Mouse (Mus musculus) midbrain, embryonic 13.5 days (tissue): ENCODE measurements around the gene Nectin2. TPM values are rescaled to one million over a fixed set of nuclear protein-coding genes. Genes with fewer than 3 reads are reported as not detected.

Source experiments
- ATAC-seq: fragments of 200-750 bp; cut with Nextera tagmentation; 2 replicates; pipeline ENCODE4 v1.8.0; 2017; ENCODE audit warnings: mild to moderate bottlenecking, moderate TSS enrichment, moderate library complexity
- H3K27ac ChIP-seq: fragments of 300-500 bp; sonication (generic); 2 replicates; pipeline ENCODE4 v1.5.1; 2015; ENCODE audit warnings: inconsistent platforms, mild to moderate bottlenecking, moderate library complexity
- H3K27me3 ChIP-seq: fragments of 300-500 bp; sonication (generic); 2 replicates; pipeline ENCODE4 v1.6.1; 2015; ENCODE audit warnings: mild to moderate bottlenecking, inconsistent platforms
- H3K36me3 ChIP-seq: fragments of 300-500 bp; sonication (generic); 2 replicates; pipeline ENCODE4 v1.6.1; 2015; ENCODE audit warnings: mild to moderate bottlenecking, inconsistent platforms
- H3K4me1 ChIP-seq: fragments of 300-500 bp; sonication (generic); replicated peaks from 2 replicates; pipeline ENCODE4 v1.6.1; 2015; ENCODE audit warnings: inconsistent platforms
- H3K4me2 ChIP-seq: fragments of 300-500 bp; sonication (generic); replicated peaks from 2 replicates; pipeline ENCODE4 v1.6.1; 2015; ENCODE audit warnings: moderate library complexity, mild to moderate bottlenecking, inconsistent platforms
- H3K4me3 ChIP-seq: fragments of 300-500 bp; sonication (generic); replicated peaks from 2 replicates; pipeline ENCODE4 v1.5.1; 2015; ENCODE audit warnings: mild to moderate bottlenecking, inconsistent platforms
- H3K9ac ChIP-seq: fragments of 300-500 bp; sonication (generic); replicated peaks from 2 replicates; pipeline ENCODE4 v1.6.1; 2015; ENCODE audit warnings: mild to moderate bottlenecking, inconsistent platforms
- H3K9me3 ChIP-seq: fragments of 300-500 bp; sonication (generic); 2 replicates; pipeline ENCODE4 v1.6.1; 2016; ENCODE audit warnings: mild to moderate bottlenecking, inconsistent platforms
- WGBS: fragments of 180-500 bp; shearing (Covaris S2); methylation state at CpG from one replicate; pipeline ENCODE4 v1.1.7; 2015; 5-methylcytosine and 5-hydroxymethylcytosine counted together
- polyA plus RNA-seq: library from polyadenylated mRNA; unstranded; fragments of >200 nt; fragmentation: Nextera tagmentation; extraction: Ambion mirVana; gene quantifications from 2 replicates; pipeline ENCODE4 v1.2.1, GENCODE M21; 2015

The Nectin2 gene
- polyA plus RNA-seq, 1 experiment from 2014 or later, result 48.0 TPM

DNA sequence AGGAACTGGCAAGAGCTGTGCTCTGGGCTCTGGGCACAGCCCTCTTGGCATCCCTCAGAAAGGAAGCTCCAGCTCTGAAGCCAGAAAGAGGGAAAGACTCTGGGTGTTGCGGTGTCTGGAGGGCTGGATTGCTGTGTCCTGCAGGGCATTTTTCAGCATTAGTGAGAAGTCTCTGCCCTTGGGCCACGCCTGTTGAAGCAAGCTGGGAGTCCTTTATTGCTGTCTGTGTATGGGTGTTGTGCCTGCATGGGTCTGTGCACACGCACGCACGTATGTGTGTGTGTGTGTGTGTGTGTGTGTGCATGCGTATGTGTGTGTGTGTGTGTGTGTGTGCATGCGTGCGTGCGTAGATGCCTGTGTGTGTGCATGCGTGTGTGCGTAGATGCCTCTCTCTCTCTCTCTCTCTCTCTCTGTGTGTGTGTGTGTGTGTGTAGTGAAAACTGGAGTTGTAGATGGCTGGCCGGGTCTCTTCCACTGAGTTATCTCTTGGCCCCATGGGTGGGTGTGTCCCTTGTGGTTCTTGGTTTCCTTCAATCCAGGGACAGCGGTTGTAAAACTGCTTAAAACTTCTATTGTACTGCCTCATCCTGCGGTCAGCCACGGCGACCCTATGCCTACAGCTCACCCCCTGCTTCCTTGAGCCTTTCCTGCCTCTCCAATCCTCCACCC lies 13.8 kb downstream of the Nectin2 start:
- Histone ChIP-seq H3K4me2 (no peak overlapping the region), H3K9me3 (no peaks in the 10 kb centered on the region), H3K4me1 (peaks cover 2% of the 10 kb centered on the region; the same call in 1 of the 2 replicates), H3K27ac (no peak overlapping the region), H3K4me3 (no peak overlapping the region), H3K27me3 (no peaks in the 10 kb centered on the region), H3K36me3 (peaks cover 65% of the 10 kb centered on the region), H3K9ac (no peak overlapping the region)
- no peak for ATAC-seq
- WGBS, result 95% methylated on average over 16 of the region's 16 CpGs

- no peaks in the 10 kb centered on the region for H3K27me3 ChIP-seq
- H3K9ac ChIP-seq, result no peak overlapping the region
- no peaks in the 10 kb centered on the region for H3K4me1 ChIP-seq
- H3K4me3 ChIP-seq, result no peak overlapping the region
- H3K36me3 ChIP-seq, result peaks cover 81% of the 10 kb centered on the region
- H3K9me3 ChIP-seq, result no peaks in the 10 kb centered on the region
- ATAC-seq, result no peak
- H3K27ac ChIP-seq, result no peak overlapping the region
- 94% methylated on average over 10 of the region's 10 CpGs for WGBS
- no peak overlapping the region for H3K4me2 ChIP-seq
Measured at GRCm38 (mm10) chr7:19734178-19734666, 16.1 kb downstream of the Nectin2 start.

- 89% methylated on average over 4 of the region's 4 CpGs for WGBS
- Histone ChIP-seq H3K36me3 (peaks cover 96% of the 10 kb centered on the region), H3K4me3 (no peak overlapping the region), H3K27ac (no peak overlapping the region), H3K9ac (no peak overlapping the region), H3K4me2 (no peak overlapping the region), H3K27me3 (no peaks in the 10 kb centered on the region), H3K9me3 (no peaks in the 10 kb centered on the region), H3K4me1 (no peaks in the 10 kb centered on the region)
- ATAC-seq, result no peak
Measured at GRCm38 (mm10) chr7:19726541-19726940, 23.7 kb downstream of the Nectin2 start.

GRCm38 (mm10) chr7:19724167-19724566 lies 26.1 kb downstream of the Nectin2 start:
- Histone ChIP-seq H3K9ac (no peak overlapping the region), H3K9me3 (no peaks in the 10 kb centered on the region; the same call in 1 of the 2 replicates), H3K4me2 (no peak overlapping the region), H3K27me3 (no peaks in the 10 kb centered on the region), H3K36me3 (peaks cover 94% of the 10 kb centered on the region), H3K27ac (no peak overlapping the region), H3K4me3 (no peak overlapping the region), H3K4me1 (no peaks in the 10 kb centered on the region)
- ATAC-seq, result no peak
- WGBS, result 93% methylated on average over 12 of the region's 12 CpGs

- no peak for ATAC-seq
- Histone ChIP-seq H3K4me2 (no peak overlapping the region), H3K4me3 (no peak overlapping the region), H3K27ac (no peak overlapping the region), H3K9ac (no peak overlapping the region), H3K4me1 (no peaks in the 10 kb centered on the region), H3K9me3 (no peaks in the 10 kb centered on the region; the same call in 1 of the 2 replicates), H3K36me3 (peaks cover 88% of the 10 kb centered on the region), H3K27me3 (no peaks in the 10 kb centered on the region)
- WGBS, result 92% methylated on average over 6 of the region's 6 CpGs
Measured at GRCm38 (mm10) chr7:19722754-19723195, 27.5 kb downstream of the Nectin2 start.

DNA sequence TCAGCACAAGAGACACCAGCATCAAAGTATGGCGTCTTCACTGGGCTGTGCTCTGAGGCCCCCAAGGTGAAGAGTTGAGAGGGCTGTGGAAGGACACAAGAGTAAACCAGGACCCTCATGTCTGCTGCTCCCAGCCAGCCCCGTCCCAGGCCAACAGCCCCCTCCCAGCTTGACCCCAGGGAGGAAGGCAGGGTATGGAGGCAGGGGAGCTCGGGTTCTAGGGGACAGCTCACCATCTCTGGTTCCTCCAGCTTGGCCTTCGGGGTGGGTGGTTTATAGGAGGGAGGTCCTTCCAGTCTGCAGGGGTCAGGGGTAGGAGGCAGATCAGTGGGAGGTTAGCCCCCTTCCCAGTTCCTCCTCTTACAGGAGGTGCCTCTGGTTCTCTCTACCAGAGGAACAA lies 31.1 kb downstream of the Nectin2 start:
- Histone ChIP-seq H3K4me1 (peaks cover 14% of the 10 kb centered on the region), H3K27me3 (no peaks in the 10 kb centered on the region), H3K9ac (no peak overlapping the region), H3K36me3 (peaks cover 55% of the 10 kb centered on the region), H3K4me2 (no peak overlapping the region), H3K9me3 (no peaks in the 10 kb centered on the region; the same call in 1 of the 2 replicates), H3K27ac (no peak overlapping the region), H3K4me3 (no peak overlapping the region)
- 94% methylated on average over 4 of the region's 4 CpGs for WGBS
- ATAC-seq, result no peak

DNA sequence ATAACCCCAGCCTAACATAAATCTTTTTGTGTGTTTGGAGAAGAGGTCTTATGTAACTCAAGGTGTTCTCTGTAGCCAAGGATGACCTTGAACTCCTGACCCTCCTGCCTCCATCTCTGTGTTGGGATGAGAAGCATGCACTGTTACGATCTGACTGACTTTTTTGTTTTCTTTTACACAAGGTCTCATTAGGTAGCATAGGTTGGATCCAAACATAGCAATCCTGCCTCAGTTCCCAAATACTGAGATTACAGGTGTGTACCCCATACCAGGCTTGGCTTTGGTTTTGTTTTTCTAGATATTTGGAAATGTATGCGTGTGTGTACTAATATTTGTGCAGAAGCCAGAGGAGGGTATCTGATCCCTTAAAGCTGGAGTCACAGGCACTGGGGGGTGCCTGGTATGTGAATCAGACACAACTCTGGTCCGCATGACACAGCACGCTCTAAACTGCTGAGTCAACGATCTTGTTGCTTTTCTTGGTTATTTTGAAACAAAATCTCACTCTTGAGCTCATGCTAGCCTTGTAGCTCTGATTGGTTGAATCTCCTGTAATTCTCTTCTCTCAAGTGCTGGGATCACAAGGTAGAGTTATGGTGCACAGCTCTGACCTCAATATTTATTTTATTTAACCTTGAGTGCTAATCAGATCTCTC lies 31.9 kb downstream of the Nectin2 start:
- H3K4me3 ChIP-seq, result no peak overlapping the region
- H3K9ac ChIP-seq, result no peak overlapping the region
- H3K4me2 ChIP-seq, result no peak overlapping the region
- no peak overlapping the region for H3K27ac ChIP-seq
- peaks cover 50% of the 10 kb centered on the region for H3K36me3 ChIP-seq
- 93% methylated on average over 5 of the region's 5 CpGs for WGBS
- peaks cover 18% of the 10 kb centered on the region for H3K4me1 ChIP-seq
- no peaks in the 10 kb centered on the region for H3K27me3 ChIP-seq
- H3K9me3 ChIP-seq, result no peaks in the 10 kb centered on the region; the same call in 1 of the 2 replicates
- no peak for ATAC-seq

DNA sequence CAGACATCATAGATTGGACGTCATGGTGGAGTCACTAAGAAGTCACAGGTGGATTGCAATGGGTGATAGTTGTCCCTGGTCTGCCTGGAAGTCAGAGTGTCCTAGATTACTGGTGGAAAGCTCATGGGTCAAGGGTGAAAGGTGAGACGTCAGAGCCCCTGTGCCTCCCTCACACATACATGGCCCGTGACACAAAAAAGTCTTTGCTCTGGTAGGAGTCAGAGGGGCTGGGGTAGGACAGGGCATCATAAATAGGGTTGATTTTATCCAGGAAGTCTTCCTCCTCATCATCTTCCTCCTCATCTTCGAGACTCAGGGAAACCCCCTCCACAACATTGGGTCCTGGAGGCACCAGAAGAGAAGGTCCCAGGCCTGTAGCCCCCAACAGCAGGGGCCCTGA lies 32.9 kb downstream of the Nectin2 start:
- ATAC-seq, result no peak
- Histone ChIP-seq H3K36me3 (peaks cover 50% of the 10 kb centered on the region), H3K4me2 (no peak overlapping the region), H3K27me3 (no peaks in the 10 kb centered on the region), H3K4me1 (peaks cover 18% of the 10 kb centered on the region), H3K4me3 (no peak overlapping the region), H3K27ac (no peak overlapping the region), H3K9ac (no peak overlapping the region), H3K9me3 (no peaks in the 10 kb centered on the region; the same call in 1 of the 2 replicates)
- WGBS, result 94% methylated on average over 4 of the region's 4 CpGs

GRCm38 (mm10) chr7:19716822-19717221 lies 33.5 kb downstream of the Nectin2 start:
- Histone ChIP-seq H3K9ac (peak overlapping the region; percentile 63), H3K4me3 (peak overlapping the region; percentile 39), H3K27me3 (no peaks in the 10 kb centered on the region), H3K9me3 (no peaks in the 10 kb centered on the region; the same call in 1 of the 2 replicates), H3K36me3 (peaks cover 50% of the 10 kb centered on the region), H3K4me2 (peak overlapping the region; percentile 60), H3K27ac (peak overlapping the region; percentile 92), H3K4me1 (peaks cover 18% of the 10 kb centered on the region)
- 97% methylated on average over 2 of the region's 2 CpGs for WGBS
- no peak for ATAC-seq

DNA sequence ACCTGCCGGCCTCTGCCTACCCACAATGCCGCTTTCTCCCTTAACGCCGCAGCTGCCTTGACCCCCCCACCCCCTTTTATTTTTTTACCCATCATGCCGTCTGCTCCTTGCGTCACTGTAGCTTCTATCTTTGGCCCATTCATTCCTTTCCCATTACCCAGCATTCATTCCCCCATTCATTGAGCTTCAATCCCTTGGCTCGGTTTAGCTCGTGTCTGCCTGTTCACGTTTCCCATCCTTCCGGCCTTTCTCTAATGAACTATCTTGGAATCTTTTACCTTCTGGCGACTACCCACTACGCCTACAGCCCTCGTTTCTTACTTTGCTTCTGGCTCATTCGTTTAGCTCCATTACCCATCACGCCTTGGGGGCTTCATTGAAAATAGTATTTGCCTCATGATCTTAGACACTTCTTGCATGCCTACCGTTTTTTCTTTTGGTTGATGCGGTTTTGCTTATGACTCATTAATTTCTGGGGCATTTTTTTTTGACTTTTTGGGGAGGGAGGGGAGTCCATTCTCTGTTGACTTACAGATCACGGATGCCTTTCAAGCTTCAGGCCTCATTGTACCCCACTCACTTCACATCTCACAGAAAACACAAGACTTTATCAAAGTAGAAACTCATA lies 34.1 kb downstream of the Nectin2 start:
- 6% methylated on average over 18 of the region's 18 CpGs for WGBS
- Histone ChIP-seq H3K36me3 (peaks cover 51% of the 10 kb centered on the region), H3K27me3 (no peaks in the 10 kb centered on the region), H3K4me3 (peak overlapping the region; percentile 39), H3K4me1 (peaks cover 18% of the 10 kb centered on the region), H3K27ac (peak overlapping the region; percentile 92), H3K4me2 (peak overlapping the region; percentile 60), H3K9ac (peak overlapping the region; percentile 63), H3K9me3 (no peaks in the 10 kb centered on the region; the same call in 1 of the 2 replicates)
- ATAC-seq, result no peak

DNA sequence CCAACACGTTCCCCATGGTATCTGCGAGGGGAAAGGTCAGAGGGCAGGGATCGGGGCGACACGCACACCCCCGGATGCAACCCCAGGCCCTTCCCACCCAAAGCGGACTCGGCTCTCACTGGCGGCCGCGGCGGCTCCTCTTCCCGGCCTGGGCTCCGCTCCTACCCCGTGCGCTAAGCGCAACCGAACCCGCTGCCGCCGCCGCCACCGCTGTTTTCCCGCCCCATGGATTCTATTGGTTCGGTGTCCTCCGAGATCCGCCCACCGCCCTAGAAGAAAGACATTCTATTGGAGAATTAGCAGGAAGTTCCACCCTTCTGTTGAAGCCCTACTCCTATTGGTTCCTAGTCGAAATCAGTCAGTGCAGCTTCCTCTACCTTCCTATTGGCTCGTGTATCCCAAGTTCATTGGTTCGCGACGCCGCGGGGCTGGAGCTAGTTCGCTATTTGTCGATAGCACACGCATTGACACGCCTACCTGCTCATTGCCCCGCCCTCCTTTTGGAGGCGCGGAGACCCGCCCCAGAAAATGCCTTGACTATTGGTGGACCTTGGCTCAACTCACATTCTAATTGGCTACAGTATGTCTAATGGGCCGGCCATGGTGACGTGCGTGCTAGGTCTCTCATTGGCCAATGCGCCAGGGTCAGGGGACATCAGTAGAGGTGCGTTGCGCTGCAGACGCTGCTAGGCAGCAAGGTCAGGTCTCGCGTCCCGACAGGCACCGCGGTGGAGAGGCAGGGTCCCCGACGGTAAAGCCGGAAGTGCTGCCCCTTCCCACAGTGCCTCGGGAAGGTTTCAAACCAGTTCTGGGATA lies 34.8 kb downstream of the Nectin2 start, which contains the start of gene Tomm40:
TSS of gene Tomm40 (minus strand) at position 200 of the 816 bp plus-strand sequence.
- H3K9ac ChIP-seq, result peak within 1 kb of the TSS; percentile 96
- H3K27ac ChIP-seq, result peak within 1 kb of the TSS; percentile 92
- ATAC-seq, result peak; percentile 99
- peaks cover 18% of the 10 kb centered on the region for H3K4me1 ChIP-seq
- peaks cover 50% of the 10 kb centered on the region for H3K36me3 ChIP-seq
- peak within 1 kb of the TSS; percentile 99 for H3K4me2 ChIP-seq
- no peaks in the 10 kb centered on the region for H3K27me3 ChIP-seq
- WGBS, result under 1% methylated on average over 56 of the region's 59 CpGs
- H3K9me3 ChIP-seq, result no peaks in the 10 kb centered on the region
- peak within 1 kb of the TSS; percentile 100 for H3K4me3 ChIP-seq
